Mouse (Mus musculus) liver, postnatal 0 days (tissue): ENCODE results near the gene Qrsl1.

Experiments used
- CTCF ChIP-seq: sonication (generic); IDR thresholded peaks from 2 replicates; pipeline ENCODE4 v1.5.1; 2016; ENCODE audit warnings: antibody characterized with exemption, low read depth
- EP300 ChIP-seq: IDR thresholded peaks from 2 replicates; pipeline ENCODE4 v1.6.1; 2016; ENCODE audit warnings: antibody characterized with exemption, low read depth, mild to moderate bottlenecking

DNA sequence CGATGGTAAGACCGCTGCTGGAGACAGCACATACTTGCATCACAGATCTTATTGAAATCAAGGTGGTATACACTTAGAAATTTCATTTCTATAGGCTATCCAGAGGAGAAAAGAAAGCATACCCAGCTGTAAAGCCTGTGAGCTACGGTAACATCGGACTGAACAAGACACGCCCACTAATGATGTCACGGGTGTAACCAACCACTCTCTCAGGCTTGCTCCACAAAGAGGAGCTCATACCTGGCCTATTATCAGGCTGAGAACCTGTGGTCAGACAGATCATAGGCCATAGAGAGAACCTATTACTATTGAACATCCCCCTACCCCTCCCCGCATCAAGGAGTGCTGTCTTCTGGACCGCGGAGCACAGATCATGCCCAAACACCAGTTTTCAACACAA, 45.6 kb downstream of the Qrsl1 start:
- TF ChIP-seq EP300: no peak
- TF ChIP-seq CTCF: no peak
